ENCODE assay signal across 19 mouse cellular contexts in genomic region chr6:47043586-47043985, GRCm38 (mm10).
"Had no signal": no experiment of that assay in that cellular context is flagged by ENCODE, and none has a peak within 500 bp of the region (broad histone marks: within the 10 kb centered on the region; RNA-seq: fewer than 3 reads in every experiment).

No protein-coding gene starts in this region.

- ATAC-seq: liver, postnatal 0 days; lung, postnatal 0 days had no signal

- H3K4me3 ChIP-seq: lung, embryonic 15.5 days; megakaryocyte, embryonic 14.5 days; midbrain, embryonic 13.5 days; neural tube, embryonic 12.5 days had no signal

- H3K4me1 ChIP-seq: lung, embryonic 15.5 days; megakaryocyte, embryonic 14.5 days; midbrain, embryonic 13.5 days; neural tube, embryonic 12.5 days had no signal

- H3K4me2 ChIP-seq: lung, embryonic 15.5 days; midbrain, embryonic 13.5 days; neural tube, embryonic 12.5 days had no signal

- H3K36me3 ChIP-seq: lung, embryonic 15.5 days; midbrain, embryonic 13.5 days; midbrain, embryonic 15.5 days; neural tube, embryonic 12.5 days had no signal

- H3K9me3 ChIP-seq: lung, embryonic 15.5 days; megakaryocyte, embryonic 14.5 days; midbrain, embryonic 13.5 days; midbrain, embryonic 15.5 days; neural tube, embryonic 12.5 days had no signal

- H3K27ac ChIP-seq: lung, embryonic 15.5 days; macrophage; midbrain, embryonic 13.5 days; midbrain, embryonic 15.5 days; neural tube, embryonic 12.5 days had no signal

- H3K27me3 ChIP-seq: neural tube, embryonic 12.5 days had no signal

- DNase-seq: liver, postnatal 0 days; lung, adult 2 months; lung, postnatal 14 days; lung, postnatal 36 days; retina, postnatal 1 day; right cerebral cortex, adult 18-20 months; right cerebral cortex, postnatal 25 days; right cerebral cortex, postnatal 4 days; spleen, adult 18-20 months; thymus, adult 2 months; thymus, postnatal 25 days; thymus, postnatal 4 days had no signal

- H3K9ac ChIP-seq: liver, postnatal 0 days; lung, embryonic 15.5 days; midbrain, embryonic 13.5 days; midbrain, embryonic 15.5 days; neural tube, embryonic 12.5 days had no signal
